Mouse (Mus musculus) limb, embryonic 11.5 days (tissue): Measurements from ENCODE around the gene Map2k5. TPM values are rescaled to one million over a fixed set of nuclear protein-coding genes. Genes with fewer than 3 reads are reported as not detected.

Source experiments
- ATAC-seq: fragments of 200-750 bp; cut with Nextera tagmentation; 2 replicates; pipeline ENCODE4 v1.8.0; 2017; ENCODE audit warnings: low read depth; ENCODE audit not compliant: insufficient number of reproducible peaks, low FRiP score, low TSS enrichment
- DNase-seq: peaks from one replicate; pipeline ENCODE4 v3.0.0-alpha.2; 2015; ENCODE audit warnings: low spot score
- H3K27ac ChIP-seq: fragments of 300-500 bp; sonication (generic); replicated peaks from 2 replicates; pipeline ENCODE4 v1.5.1; 2014; ENCODE audit warnings: low read depth, mild to moderate bottlenecking, low read length
- H3K27me3 ChIP-seq: fragments of 300-500 bp; sonication (generic); 2 replicates; pipeline ENCODE4 v1.6.1; 2014; ENCODE audit warnings: mild to moderate bottlenecking, low read length, mixed read lengths; ENCODE audit not compliant: control insufficient read depth, insufficient read depth
- H3K36me3 ChIP-seq: fragments of 300-500 bp; sonication (generic); 2 replicates; pipeline ENCODE4 v1.6.1; 2014; ENCODE audit warnings: mild to moderate bottlenecking, low read length, moderate library complexity, mixed read lengths; ENCODE audit not compliant: control insufficient read depth, insufficient read depth
- H3K4me1 ChIP-seq: fragments of 300-500 bp; sonication (generic); 2 replicates; pipeline ENCODE4 v1.6.1; 2014; ENCODE audit warnings: low read length, mixed read lengths; ENCODE audit not compliant: control insufficient read depth, insufficient read depth
- H3K4me2 ChIP-seq: fragments of 300-500 bp; sonication (generic); 2 replicates; pipeline ENCODE4 v1.6.1; 2014; ENCODE audit warnings: low read depth, mild to moderate bottlenecking, moderate library complexity; ENCODE audit not compliant: severe bottlenecking
- H3K4me3 ChIP-seq: fragments of 300-500 bp; sonication (generic); 2 replicates; pipeline ENCODE4 v1.5.1; 2014; ENCODE audit warnings: low read depth, low read length
- H3K9ac ChIP-seq: fragments of 300-500 bp; sonication (generic); 2 replicates; pipeline ENCODE4 v1.6.1; 2014; ENCODE audit warnings: mild to moderate bottlenecking, low read length
- H3K9me3 ChIP-seq: fragments of 300-500 bp; sonication (generic); 2 replicates; pipeline ENCODE4 v1.6.1; 2016; ENCODE audit warnings: low read length; ENCODE audit not compliant: control insufficient read depth
- WGBS: fragments of 180-500 bp; shearing (Covaris S2); extraction: QIAGEN DNeasy Blood & Tissue Kit; methylation state at CpG from one replicate; pipeline ENCODE4 v1.1.7; 2014; 5-methylcytosine and 5-hydroxymethylcytosine counted together
- polyA plus RNA-seq: library from polyadenylated mRNA; unstranded; fragments of >200 nt; fragmentation: Nextera tagmentation; extraction: Ambion mirVana; gene quantifications from 2 replicates; pipeline ENCODE4 v1.2.1, GENCODE M21; 2014

Map2k5 gene
- 39.8 and 42.0 TPM in 2 replicates for polyA plus RNA-seq

GRCm38 (mm10) chr9:63377270-63378142, at the start of gene Map2k5:
Map2k5 (minus strand) TSS chr9:63377902.
- Histone ChIP-seq H3K4me3 (peak within 1 kb of the TSS; percentile 70), H3K36me3 (no peaks in the 10 kb centered on the region), H3K27me3 (no peaks in the 10 kb centered on the region), H3K9ac (peak within 1 kb of the TSS; percentile 81), H3K4me2 (peak within 1 kb of the TSS; percentile 73), H3K27ac (peak within 1 kb of the TSS; percentile 79), H3K4me1 (peaks cover 7% of the 10 kb centered on the region; the same call in 1 of the 2 replicates), H3K9me3 (no peaks in the 10 kb centered on the region)
- peak; percentile 92 for DNase-seq
- WGBS, result under 1% methylated on average over 58 of the region's 58 CpGs
- ATAC-seq, result peak; percentile 79; the same call in 1 of the 2 replicates

GRCm38 (mm10) chr9:63421096-63421736, 43.5 kb upstream of the Map2k5 start:
- DNase-seq, result peak; percentile 22
- H3K9ac ChIP-seq, result no peak overlapping the region
- no peak overlapping the region for H3K4me3 ChIP-seq
- H3K36me3 ChIP-seq, result no peaks in the 10 kb centered on the region
- ATAC-seq, result no peak
- no peaks in the 10 kb centered on the region for H3K9me3 ChIP-seq
- no peaks in the 10 kb centered on the region for H3K27me3 ChIP-seq
- no peak overlapping the region for H3K4me2 ChIP-seq
- H3K4me1 ChIP-seq, result peaks cover 3% of the 10 kb centered on the region; the same call in 1 of the 2 replicates
- no peak overlapping the region for H3K27ac ChIP-seq
- WGBS, result 52% methylated on average over 9 of the region's 9 CpGs

GRCm38 (mm10) chr9:63420396-63420795, 42.7 kb upstream of the Map2k5 start:
- ATAC-seq, result no peak
- Histone ChIP-seq H3K36me3 (no peaks in the 10 kb centered on the region), H3K27ac (no peak overlapping the region), H3K9me3 (no peaks in the 10 kb centered on the region), H3K4me2 (no peak overlapping the region), H3K4me3 (no peak overlapping the region), H3K4me1 (peaks cover 3% of the 10 kb centered on the region; the same call in 1 of the 2 replicates), H3K27me3 (no peaks in the 10 kb centered on the region), H3K9ac (no peak overlapping the region)
- no peak for DNase-seq
- WGBS, result 45% methylated on average over 6 of the region's 6 CpGs

GRCm38 (mm10) chr9:63400176-63400575, 22.5 kb upstream of the Map2k5 start:
- WGBS, result 92% methylated on average over 1 of the region's 1 CpGs
- no peak overlapping the region for H3K27ac ChIP-seq

GRCm38 (mm10) chr9:63399463-63399815, 21.7 kb upstream of the Map2k5 start:
- no peak overlapping the region; the same call in 1 of the 2 replicates for H3K27ac ChIP-seq
- H3K36me3 ChIP-seq, result no peaks in the 10 kb centered on the region
- DNase-seq (no peak), ATAC-seq (peak; percentile 54; the same call in 1 of the 2 replicates)
- H3K4me1 ChIP-seq, result no peaks in the 10 kb centered on the region
- H3K4me2 ChIP-seq, result peak overlapping the region; percentile 89
- H3K27me3 ChIP-seq, result no peaks in the 10 kb centered on the region
- H3K9ac ChIP-seq, result peak overlapping the region; percentile 93
- peak overlapping the region; percentile 89 for H3K4me3 ChIP-seq
- no peaks in the 10 kb centered on the region for H3K9me3 ChIP-seq
- 4% methylated on average over 8 of the region's 8 CpGs for WGBS

More at GRCm38 (mm10) chr9:63400176-63400575, 22.5 kb upstream of the Map2k5 start:
- H3K9ac ChIP-seq, result no peak overlapping the region
- DNase-seq, result no peak
- H3K4me3 ChIP-seq, result no peak overlapping the region
- H3K36me3 ChIP-seq, result no peaks in the 10 kb centered on the region
- no peaks in the 10 kb centered on the region for H3K9me3 ChIP-seq
- ATAC-seq, result no peak
- no peaks in the 10 kb centered on the region for H3K27me3 ChIP-seq
- H3K4me2 ChIP-seq, result no peak overlapping the region
- no peaks in the 10 kb centered on the region for H3K4me1 ChIP-seq

- H3K27me3 ChIP-seq, result no peaks in the 10 kb centered on the region
- peak within 1 kb of the TSS; percentile 89 for H3K4me3 ChIP-seq
- peak within 1 kb of the TSS; percentile 89 for H3K4me2 ChIP-seq
- peak; percentile 90 for ATAC-seq
- H3K9ac ChIP-seq, result peak within 1 kb of the TSS; percentile 93
- peak; percentile 93 for DNase-seq
- H3K27ac ChIP-seq, result peak within 1 kb of the TSS; percentile 47
- no peaks in the 10 kb centered on the region for H3K36me3 ChIP-seq
- H3K4me1 ChIP-seq, result no peaks in the 10 kb centered on the region
- under 1% methylated on average over 66 of the region's 74 CpGs for WGBS
- no peaks in the 10 kb centered on the region for H3K9me3 ChIP-seq
These were observed 21.1 kb upstream of the Map2k5 start, which contains the start of gene 2300009A05Rik for GRCm38 (mm10) chr9:63398611-63399462. 2300009A05Rik (minus strand) TSS chr9:63399246.

- H3K4me2 ChIP-seq, result no peak overlapping the region
- no peaks in the 10 kb centered on the region for H3K36me3 ChIP-seq
- ATAC-seq, result no peak
- H3K27ac ChIP-seq, result no peak overlapping the region
- no peak overlapping the region for H3K4me3 ChIP-seq
- WGBS, result 84% methylated on average over 7 of the region's 7 CpGs
- no peaks in the 10 kb centered on the region for H3K9me3 ChIP-seq
- no peaks in the 10 kb centered on the region for H3K27me3 ChIP-seq
- H3K9ac ChIP-seq, result no peak overlapping the region
- H3K4me1 ChIP-seq, result no peaks in the 10 kb centered on the region
- no peak for DNase-seq
These were observed 17.9 kb upstream of the Map2k5 start for GRCm38 (mm10) chr9:63395612-63396011.

- Histone ChIP-seq H3K4me2 (no peak overlapping the region), H3K4me1 (no peaks in the 10 kb centered on the region), H3K36me3 (no peaks in the 10 kb centered on the region), H3K9me3 (no peaks in the 10 kb centered on the region), H3K9ac (no peak overlapping the region), H3K4me3 (no peak overlapping the region), H3K27ac (no peak overlapping the region), H3K27me3 (no peaks in the 10 kb centered on the region)
- WGBS, result 73% methylated on average over 2 of the region's 2 CpGs
- ATAC-seq, result no peak
- DNase-seq, result no peak
These were observed 13.6 kb upstream of the Map2k5 start for GRCm38 (mm10) chr9:63391307-63391706.
